Mouse (Mus musculus) G1E (cell line): ENCODE measurements at regions not wholly inside any gene's neighbourhood (a gene's known extent, or its start where the extent isn't known, plus 50 kb on each side); places are given as distances from the start of the nearest gene placed in this dataset.

Experiments used
- CTCF ChIP-seq: IDR thresholded peaks from 2 replicates; pipeline ENCODE4 v1.5.1; 2012; ENCODE audit warnings: low read depth, low read length, inconsistent platforms, mixed read lengths
- GATA1 ChIP-seq: IDR thresholded peaks from 2 replicates; pipeline ENCODE4 v1.6.1; 2012; ENCODE audit warnings: borderline replicate concordance, low read length, inconsistent platforms, mixed read lengths

DNA sequence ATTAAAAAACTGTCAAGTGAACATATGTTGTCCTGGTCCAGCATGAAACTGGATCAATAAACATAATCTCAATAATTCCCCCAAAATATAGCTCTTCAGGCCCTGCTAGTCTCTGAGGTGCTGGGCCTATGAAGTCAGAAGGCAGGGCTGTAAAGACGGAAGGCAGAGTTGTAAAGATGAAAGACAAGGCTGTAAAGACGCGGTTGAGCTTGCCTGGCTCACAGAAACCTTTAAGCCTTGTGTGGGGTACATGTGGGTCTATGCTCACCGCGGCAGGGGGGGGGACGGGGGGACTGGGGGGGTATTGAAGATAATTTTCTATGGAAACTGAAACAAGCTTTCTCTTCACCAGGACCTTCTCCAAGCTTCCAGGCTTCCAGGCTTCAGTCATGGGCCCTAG, 56.1 kb upstream of the Slc44a1 start:
- no peak for TF ChIP-seq CTCF
- no peak for TF ChIP-seq GATA1
